Mouse (Mus musculus): ENCODE data around the gene Thtpa. TPM values are rescaled to one million over a fixed set of nuclear protein-coding genes. Genes with fewer than 3 reads are reported as not detected.

The Thtpa gene
- polyA plus RNA-seq, 1 experiment from 2014 or later = 31.8 TPM

DNA sequence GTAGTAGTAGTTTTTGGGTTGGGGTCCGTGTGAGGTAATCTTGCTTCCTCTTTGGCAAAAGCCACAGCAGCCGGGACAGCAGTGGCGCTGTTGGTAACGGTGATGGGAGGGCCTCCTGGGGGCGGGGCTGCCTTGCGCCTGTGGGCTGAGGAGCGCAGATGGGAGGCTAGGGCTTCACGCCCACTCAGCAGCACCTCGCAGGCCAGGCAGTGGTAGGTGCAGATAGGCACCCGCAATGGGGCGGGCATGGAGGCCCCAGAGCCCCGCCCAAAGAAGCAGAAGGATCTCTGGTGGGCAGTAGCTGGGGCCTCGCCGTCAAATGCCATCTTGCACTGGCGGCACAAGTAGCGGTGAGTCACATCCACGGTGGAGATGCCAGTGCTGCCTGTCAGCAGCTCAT is 32.0 kb upstream of the Thtpa start:
- no peaks in the 10 kb centered on the region for H3K27me3 ChIP-seq
- TF ChIP-seq CTCF (IDR thresholded peaks at IDR 0.05) = no peak
- ATAC-seq = no peak
- DNase-seq (ENCODE audit: low read depth, low spot score) = no peak
- CTCF ChIA-PET = no interaction called here
- in situ Hi-C loops (cut with MboI; ENCODE audit: low pct_unique_long_range_greater_than_20kb) = no loop called here
- POLR2A ChIA-PET = no interaction called here

DNA sequence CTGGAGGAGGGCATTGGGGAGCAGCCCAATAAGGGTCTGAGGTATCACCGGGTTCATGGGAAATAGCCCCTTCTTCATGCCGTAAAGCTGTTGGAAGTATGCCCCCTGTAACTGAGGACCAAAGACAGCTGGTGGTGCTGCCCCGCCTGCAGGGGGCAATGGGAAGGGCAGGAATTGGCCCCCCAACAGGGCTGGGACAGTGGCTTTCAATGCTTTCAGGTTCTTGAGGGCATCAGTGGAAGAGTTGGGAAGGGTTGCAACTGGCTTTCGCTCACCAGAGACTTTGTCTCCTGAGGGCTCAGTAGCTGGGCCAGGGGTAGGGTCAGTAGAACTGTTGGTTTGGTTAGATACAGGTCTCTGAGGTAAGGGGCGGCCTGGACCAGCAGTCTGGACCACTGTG is 31.5 kb upstream of the Thtpa start:
- no peak for ATAC-seq

DNA sequence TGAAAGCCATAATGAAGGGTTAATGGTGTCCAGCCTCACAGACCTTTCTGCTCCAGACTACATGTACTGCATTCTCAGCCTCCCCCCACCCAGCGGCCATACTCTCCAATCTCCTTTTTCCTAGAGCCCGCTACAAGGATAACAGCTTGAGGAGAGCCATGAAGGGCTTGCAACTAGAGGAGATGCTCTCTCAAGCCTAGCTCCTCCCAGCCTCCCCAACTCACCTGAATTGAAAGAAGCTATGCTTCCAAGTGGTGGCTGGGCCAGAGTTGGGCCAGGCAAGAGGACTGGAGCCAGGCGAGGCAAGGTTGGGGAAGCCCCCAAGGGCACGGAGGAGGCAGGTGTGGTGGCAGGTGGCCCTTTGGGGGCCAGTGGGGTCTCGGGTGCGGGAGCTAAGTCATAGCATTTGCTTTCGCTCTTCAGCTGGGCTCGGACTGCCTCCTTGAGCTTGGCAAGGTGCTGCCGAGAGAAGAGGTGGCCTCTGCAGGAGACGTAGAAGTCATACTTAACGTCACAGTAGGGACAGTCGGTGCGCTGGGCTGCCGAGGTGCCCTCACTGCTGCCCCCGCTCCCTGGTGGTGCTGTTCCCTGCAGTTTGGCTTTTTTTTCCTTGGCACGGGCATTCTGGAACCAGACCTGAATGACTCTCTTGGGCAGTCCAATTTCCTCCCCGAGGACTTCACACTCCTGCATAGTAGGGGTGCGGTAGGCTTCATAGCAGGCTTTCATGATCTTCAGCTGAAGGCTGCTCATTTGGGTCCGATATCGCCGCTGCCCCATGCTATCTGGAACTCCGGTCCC is 30.8 kb upstream of the Thtpa start:
- no peaks in the 10 kb centered on the region for H3K27me3 ChIP-seq
- DNase-seq (ENCODE audit: low read depth, low spot score) (no peak), ATAC-seq (no peak)
- no peak for TF ChIP-seq CTCF (IDR thresholded peaks at IDR 0.05)
- in situ Hi-C loops (cut with MboI; ENCODE audit: low pct_unique_long_range_greater_than_20kb) = no loop called here
- ChIA-PET CTCF (no interaction called here), POLR2A (interaction anchor here (1.3 kb wide), 1 partner anchor 32 kb away, joined by 3 read pairs; no protein-coding TSS in a partner anchor)

More for the DNA sequence above, 31.5 kb upstream of the Thtpa start:
- no peak for TF ChIP-seq CTCF (IDR thresholded peaks at IDR 0.05)
- H3K27me3 ChIP-seq = no peaks in the 10 kb centered on the region
- no peak for DNase-seq (ENCODE audit: low read depth, low spot score)
- POLR2A ChIA-PET = interaction anchor here (1.3 kb wide), 1 partner anchor 31 kb away, joined by 3 read pairs; no protein-coding TSS in a partner anchor
- CTCF ChIA-PET = no interaction called here
- in situ Hi-C loops (cut with MboI; ENCODE audit: low pct_unique_long_range_greater_than_20kb) = no loop called here

DNA sequence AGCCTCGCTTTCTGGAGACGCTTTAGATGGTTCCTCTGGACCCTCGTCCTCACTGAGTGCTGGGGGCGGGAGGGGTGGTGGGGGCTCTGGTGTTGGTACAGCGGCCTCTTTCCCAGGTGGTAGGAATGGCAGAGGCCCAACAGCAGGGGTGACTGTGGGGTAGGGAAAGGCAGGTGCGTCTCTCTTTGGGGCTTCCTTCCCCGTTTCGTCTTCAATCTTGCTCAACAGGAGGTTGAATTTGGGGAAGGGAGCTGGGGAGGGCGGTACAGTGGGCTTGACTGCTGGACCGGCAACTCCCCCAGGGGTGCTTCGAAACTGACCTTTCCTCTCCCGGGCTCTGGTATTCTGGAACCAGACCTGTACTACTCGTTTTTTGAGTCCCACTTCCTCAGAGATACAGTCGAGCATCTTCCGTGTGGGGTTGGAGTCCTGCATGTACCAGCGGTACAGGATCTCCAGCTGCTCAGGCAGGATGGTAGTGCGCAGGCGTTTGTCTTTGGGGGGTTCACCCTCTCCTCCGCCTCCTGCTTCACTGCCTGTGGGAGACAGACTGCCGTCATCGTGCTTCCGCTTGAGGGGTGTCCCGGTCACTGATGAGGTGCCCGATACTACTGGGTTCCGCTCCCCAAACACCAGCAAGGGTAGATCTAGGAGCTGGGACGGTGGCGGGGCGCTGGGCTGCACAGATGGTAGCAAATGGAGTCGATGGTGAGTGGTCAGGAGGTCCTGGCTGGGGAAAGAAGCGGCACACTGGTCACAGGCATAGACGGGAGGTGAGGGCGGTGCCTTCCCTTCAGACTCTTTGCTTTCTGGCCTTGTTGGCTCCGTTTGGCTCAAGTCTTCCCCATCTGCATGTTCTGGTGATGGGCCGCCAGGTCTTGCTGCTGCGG is 29.9 kb upstream of the Thtpa start:
- H3K27me3 ChIP-seq = no peaks in the 10 kb centered on the region
- in situ Hi-C loops (cut with MboI; ENCODE audit: low pct_unique_long_range_greater_than_20kb) = no loop called here
- ATAC-seq (no peak), DNase-seq (ENCODE audit: low read depth, low spot score) (no peak)
- CTCF ChIA-PET = interaction anchor here (4.2 kb wide), 1 partner anchor 14 kb away, joined by 16 read pairs; no protein-coding TSS in a partner anchor
- no peak for TF ChIP-seq CTCF (IDR thresholded peaks at IDR 0.05)
- POLR2A ChIA-PET = interaction anchor here (0.6 to 1.3 kb wide), 2 partner anchors 32 to 605 kb away, joined by 3 read pairs; no protein-coding TSS in a partner anchor

GRCm38 (mm10) chr14:55065391-55065790 is 29.2 kb upstream of the Thtpa start:
- no peak for ATAC-seq
- no peaks in the 10 kb centered on the region for H3K27me3 ChIP-seq
- in situ Hi-C loops (cut with MboI; ENCODE audit: low pct_unique_long_range_greater_than_20kb) = no loop called here
- CTCF ChIA-PET = interaction anchor here (4.2 kb wide), 1 partner anchor 13 kb away, joined by 16 read pairs; no protein-coding TSS in a partner anchor
- TF ChIP-seq CTCF (IDR thresholded peaks at IDR 0.05) = no peak
- POLR2A ChIA-PET = interaction anchor here (0.6 kb wide), 1 partner anchor 605 kb away, joined by 3 read pairs; no protein-coding TSS in a partner anchor
- DNase-seq (ENCODE audit: low read depth, low spot score) = no peak

GRCm38 (mm10) chr14:55066042-55066441 is 28.5 kb upstream of the Thtpa start:
- in situ Hi-C loops (cut with MboI; ENCODE audit: low pct_unique_long_range_greater_than_20kb) = no loop called here
- DNase-seq (ENCODE audit: low read depth, low spot score) (no peak), ATAC-seq (no peak)
- CTCF ChIA-PET = interaction anchor here (4.2 kb wide), 1 partner anchor 13 kb away, joined by 16 read pairs; no protein-coding TSS in a partner anchor
- POLR2A ChIA-PET = no interaction called here
- TF ChIP-seq CTCF (IDR thresholded peaks at IDR 0.05) = no peak
- no peaks in the 10 kb centered on the region for H3K27me3 ChIP-seq

DNA sequence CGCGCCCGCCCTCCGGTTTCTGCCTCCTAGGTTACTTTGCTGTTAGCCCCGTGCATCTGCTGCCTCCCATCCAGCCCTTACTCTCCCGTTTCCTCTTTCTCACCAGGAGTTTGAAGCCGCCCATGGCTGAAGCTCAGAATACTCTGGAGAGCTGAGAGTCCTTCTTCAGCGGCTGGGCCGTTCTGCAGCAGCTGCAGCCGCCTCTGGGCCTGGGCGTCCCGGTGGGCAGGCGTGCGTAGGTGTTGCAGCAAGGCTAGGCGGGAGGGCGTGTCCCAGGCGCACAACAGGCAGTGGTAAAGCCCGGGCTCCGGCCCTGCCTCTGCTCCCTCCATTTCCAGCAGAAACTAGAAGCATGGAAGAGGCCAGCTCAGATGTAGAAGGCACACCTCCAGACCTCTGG is 22.8 kb upstream of the Thtpa start:
- POLR2A ChIA-PET = no interaction called here
- ATAC-seq (no peak), DNase-seq (ENCODE audit: low read depth, low spot score) (no peak)
- no peaks in the 10 kb centered on the region for H3K27me3 ChIP-seq
- in situ Hi-C loops (cut with MboI; ENCODE audit: low pct_unique_long_range_greater_than_20kb) = no loop called here
- CTCF ChIA-PET = no interaction called here
- no peak for TF ChIP-seq CTCF (IDR thresholded peaks at IDR 0.05)

DNA sequence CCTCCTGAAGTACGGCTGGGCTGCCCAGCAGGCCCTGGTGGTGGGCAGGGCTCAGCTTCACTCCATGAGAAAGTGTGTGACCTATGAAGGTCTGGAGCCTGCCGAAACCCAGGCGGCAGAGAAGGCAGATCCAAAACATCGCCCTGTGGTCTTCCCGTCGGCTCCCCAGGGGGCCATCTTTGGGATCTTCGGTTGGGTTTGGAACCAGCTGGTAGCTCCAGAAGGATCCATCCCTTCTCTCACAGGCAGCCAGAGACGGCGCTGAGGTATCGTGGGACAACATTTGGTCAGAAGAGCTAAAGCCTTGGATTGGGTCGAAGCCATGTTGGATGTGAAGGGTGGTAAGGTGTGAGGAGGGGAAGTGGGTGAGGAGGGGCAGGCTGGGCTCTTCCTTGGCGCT is 20.2 kb upstream of the Thtpa start:
- in situ Hi-C loops (cut with MboI; ENCODE audit: low pct_unique_long_range_greater_than_20kb) = no loop called here
- no peak for TF ChIP-seq CTCF (IDR thresholded peaks at IDR 0.05)
- ATAC-seq (no peak), DNase-seq (ENCODE audit: low read depth, low spot score) (no peak)
- POLR2A ChIA-PET = interaction anchor here (0.5 kb wide), 1 partner anchor 359 kb away, joined by 4 read pairs; no protein-coding TSS in a partner anchor
- H3K27me3 ChIP-seq = no peaks in the 10 kb centered on the region
- CTCF ChIA-PET = interaction anchor here (5.9 kb wide), 1 partner anchor 49 kb away, joined by 79 read pairs; no protein-coding TSS in a partner anchor

- in situ Hi-C loops (cut with MboI; ENCODE audit: low pct_unique_long_range_greater_than_20kb) = no loop called here
- no peaks in the 10 kb centered on the region for H3K27me3 ChIP-seq
- ATAC-seq (no peak), DNase-seq (ENCODE audit: low read depth, low spot score) (no peak)
- ChIA-PET CTCF (interaction anchor here (0.8 to 5.9 kb wide), 3 partner anchors 20 to 51 kb away, joined by 3 to 79 read pairs (median 3); no protein-coding TSS in a partner anchor), POLR2A (interaction anchor here (0.6 kb wide), 1 partner anchor 683 kb away, joined by 3 read pairs; no protein-coding TSS in a partner anchor)
- TF ChIP-seq CTCF (IDR thresholded peaks at IDR 0.05) = no peak
Observed at GRCm38 (mm10) chr14:55076224-55076623, 18.4 kb upstream of the Thtpa start.

- no peak for DNase-seq (ENCODE audit: low read depth, low spot score)
- in situ Hi-C loops (cut with MboI; ENCODE audit: low pct_unique_long_range_greater_than_20kb) = no loop called here
- CTCF ChIA-PET = interaction anchor here (1.4 to 5.9 kb wide), 3 partner anchors 19 to 61 kb away, joined by 3 to 79 read pairs (median 4); partner anchors contain the start of gene Ngdn
- TF ChIP-seq CTCF (IDR thresholded peaks at IDR 0.05) = no peak
- ATAC-seq = no peak
- POLR2A ChIA-PET = no interaction called here
- no peaks in the 10 kb centered on the region for H3K27me3 ChIP-seq
Observed at GRCm38 (mm10) chr14:55076956-55077355, 17.6 kb upstream of the Thtpa start.
